Mouse (Mus musculus) cerebellum, postnatal 4 days (tissue): ENCODE results near the gene Ncor1.

ENCODE experiments used
- DNase-seq, 2 experiments: peaks; one replicate each; pipeline ENCODE4 v3.0.0; 2022; ENCODE audit warnings: low spot score in 2 of 2, mixed read lengths in 1 of 2

The Ncor1 gene

GRCm38 (mm10) chr11:62268381-62268780 lies 190.0 kb downstream of the Ncor1 start:
- no peak for DNase-seq

GRCm38 (mm10) chr11:62266466-62267214 lies 191.7 kb downstream of the Ncor1 start:
- no peak for DNase-seq
